Mouse (Mus musculus) lung, postnatal 0 days (tissue): ENCODE data around the gene Acsbg2. TPM values are rescaled to one million over a fixed set of nuclear protein-coding genes. Genes with fewer than 3 reads are reported as not detected.
A peak's percentile ranks its signal among the peaks of the same experiment; 100 is the strongest.

Source experiments
- ATAC-seq: fragments of 200-750 bp; cut with Nextera tagmentation; 2 replicates; pipeline ENCODE4 v1.8.0; 2017; ENCODE audit warnings: moderate library complexity
- DNase-seq: peaks from one replicate; pipeline ENCODE4 v3.0.0-alpha.2; 2016; ENCODE audit warnings: low spot score
- H3K27ac ChIP-seq: fragments of 300-500 bp; sonication (generic); 2 replicates; pipeline ENCODE4 v1.5.1; 2014; ENCODE audit warnings: antibody characterized with exemption, mild to moderate bottlenecking, low read length, mixed read lengths
- H3K27me3 ChIP-seq: fragments of 300-500 bp; sonication (generic); replicated peaks from 2 replicates; pipeline ENCODE4 v1.6.1; 2014; ENCODE audit warnings: low read length, mixed read lengths; ENCODE audit not compliant: insufficient read depth
- H3K36me3 ChIP-seq: fragments of 300-500 bp; sonication (generic); 2 replicates; pipeline ENCODE4 v1.6.1; 2014; ENCODE audit warnings: low read length, mixed read lengths; ENCODE audit not compliant: insufficient read depth
- H3K4me1 ChIP-seq: fragments of 300-500 bp; sonication (generic); 2 replicates; pipeline ENCODE4 v1.6.1; 2014; ENCODE audit warnings: antibody characterized with exemption, low read depth, low read length, mixed read lengths; ENCODE audit not compliant: insufficient read depth
- H3K4me2 ChIP-seq: fragments of 300-500 bp; sonication (generic); replicated peaks from 2 replicates; pipeline ENCODE4 v1.6.1; 2014; ENCODE audit warnings: low read depth, mild to moderate bottlenecking, low read length, moderate library complexity, mixed read lengths
- H3K4me3 ChIP-seq: fragments of 300-500 bp; sonication (generic); 2 replicates; pipeline ENCODE4 v1.5.1; 2014; ENCODE audit warnings: low read depth, low read length
- H3K9ac ChIP-seq: fragments of 300-500 bp; sonication (generic); replicated peaks from 2 replicates; pipeline ENCODE4 v1.6.1; 2014; ENCODE audit warnings: low read depth, mild to moderate bottlenecking
- H3K9me3 ChIP-seq: fragments of 300-500 bp; sonication (generic); 2 replicates; pipeline ENCODE4 v1.6.1; 2016; ENCODE audit warnings: low read length, mixed read lengths
- CTCF ChIP-seq: IDR thresholded peaks from 2 replicates; pipeline ENCODE4 v1.5.1; 2016; ENCODE audit warnings: antibody characterized with exemption, mild to moderate bottlenecking
- EP300 ChIP-seq: IDR thresholded peaks from 2 replicates; pipeline ENCODE4 v1.6.1; 2016; ENCODE audit warnings: antibody characterized with exemption, mild to moderate bottlenecking, control low read depth
- whole genome bisulfite sequencing: fragments of 180-500 bp; shearing (Covaris S2); extraction: QIAGEN DNeasy Blood & Tissue Kit; methylation state at CpG from one replicate; pipeline ENCODE4 v1.1.7; 2014; 5-methylcytosine and 5-hydroxymethylcytosine counted together
- polyA plus RNA-seq: library from polyadenylated mRNA; unstranded; fragments of >200 nt; fragmentation: Nextera tagmentation; extraction: Ambion mirVana; gene quantifications from 2 replicates; pipeline ENCODE4 v1.2.1, GENCODE M21; 2015

Gene Acsbg2
- polyA plus RNA-seq, 1 experiment from 2014 or later, result not detected

DNA sequence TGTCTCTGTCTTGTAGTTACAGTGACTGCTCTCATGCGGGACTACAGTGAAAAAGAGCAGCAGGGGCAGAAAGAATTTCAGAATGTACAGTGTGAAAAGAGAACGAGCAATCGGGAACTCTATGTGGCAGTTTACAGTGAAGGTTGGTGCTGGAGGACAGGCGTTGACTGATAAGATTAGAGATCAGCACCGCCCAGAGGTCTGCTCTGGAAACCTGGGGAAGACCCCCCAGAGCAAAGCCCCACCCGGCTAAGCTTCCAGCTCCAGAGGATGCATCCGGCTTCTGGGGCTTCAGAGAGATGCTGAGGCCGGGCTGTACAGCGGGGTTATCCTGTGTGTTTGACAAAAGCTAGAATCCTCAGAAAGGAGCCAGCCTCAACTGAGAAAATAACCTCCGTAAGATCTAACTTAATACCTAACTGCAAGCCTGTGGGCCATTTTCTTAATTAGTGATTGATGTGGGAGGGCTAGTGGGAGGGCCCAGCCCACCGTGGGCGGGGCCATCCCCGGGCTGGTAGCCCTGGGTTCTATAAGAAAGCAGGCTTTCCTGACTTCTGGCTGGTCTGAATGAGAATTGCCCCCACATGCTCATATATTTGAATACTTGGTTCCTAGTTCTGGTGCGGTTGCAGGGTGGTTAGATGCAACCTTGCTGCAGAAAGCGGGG lies 3.8 kb downstream of the Acsbg2 start:
- no peak for ATAC-seq
- H3K9me3 ChIP-seq, result 0 out of 2 replicates have a peak, but pooled peaks cover 6% of the 10 kb centered on the region
- WGBS, result 60% methylated on average over 15 of the region's 15 CpGs

DNA sequence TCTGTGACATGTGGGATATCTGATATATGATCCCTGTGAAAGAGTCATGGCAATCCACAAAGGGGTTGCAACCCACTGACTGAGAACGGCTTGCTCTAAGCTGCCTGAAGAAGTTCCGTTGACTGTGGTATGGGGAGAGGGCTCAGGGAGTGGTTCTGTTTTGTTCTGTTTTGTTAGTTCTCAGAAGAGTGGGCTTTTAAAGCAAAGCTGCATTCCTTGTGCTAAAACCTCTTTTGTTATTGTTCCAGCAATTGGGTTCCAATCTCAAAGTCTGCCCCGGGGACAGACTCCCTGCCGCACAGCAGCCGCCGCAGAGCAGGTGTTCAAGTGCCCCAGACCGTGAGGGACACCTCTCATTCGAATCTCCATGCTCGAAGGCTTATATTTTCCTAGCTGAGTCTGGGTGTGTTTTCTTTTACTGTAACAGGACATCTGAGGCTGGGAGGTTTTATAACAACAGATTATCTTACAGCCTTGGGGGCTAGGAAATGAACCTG lies 4.7 kb downstream of the Acsbg2 start:
- ATAC-seq, result no peak
- Histone ChIP-seq H3K4me2 (no peak overlapping the region), H3K9me3 (0 out of 2 replicates have a peak, but pooled peaks cover 6% of the 10 kb centered on the region), H3K4me1 (no peaks in the 10 kb centered on the region), H3K9ac (no peak overlapping the region), H3K36me3 (no peaks in the 10 kb centered on the region), H3K27ac (no peak overlapping the region), H3K4me3 (no peak overlapping the region), H3K27me3 (no peaks in the 10 kb centered on the region)
- DNase-seq, result no peak
- no peak for TF ChIP-seq EP300
- TF ChIP-seq CTCF, result no peak
- 81% methylated on average over 9 of the region's 9 CpGs for WGBS

More for the DNA sequence above, 3.8 kb downstream of the Acsbg2 start:
- H3K27me3 ChIP-seq, result no peaks in the 10 kb centered on the region
- TF ChIP-seq EP300 (no peak), CTCF (no peak)
- no peak overlapping the region for H3K9ac ChIP-seq
- no peak overlapping the region for H3K27ac ChIP-seq
- no peak for DNase-seq
- H3K4me2 ChIP-seq, result no peak overlapping the region
- H3K4me3 ChIP-seq, result no peak overlapping the region
- H3K36me3 ChIP-seq, result no peaks in the 10 kb centered on the region
- H3K4me1 ChIP-seq, result no peaks in the 10 kb centered on the region

DNA sequence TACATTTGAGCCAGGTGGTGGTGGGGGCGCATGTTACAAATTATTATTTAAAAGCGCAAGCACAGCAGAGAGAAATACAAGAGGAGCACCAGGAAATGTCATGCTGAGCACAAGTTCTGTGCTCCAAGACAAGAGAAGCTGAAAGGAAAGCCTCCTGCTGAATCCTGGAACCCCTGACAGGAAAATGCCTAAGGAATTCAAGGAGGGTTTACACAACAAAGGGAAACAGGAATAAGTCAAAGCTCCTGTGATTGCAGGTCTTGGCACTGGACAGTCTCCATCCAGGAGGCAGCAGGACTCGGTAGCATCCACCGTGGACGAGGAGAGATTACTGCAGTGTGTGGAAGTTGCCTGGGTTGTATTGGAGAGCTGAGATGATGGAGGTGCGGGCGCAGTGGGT lies 8.2 kb downstream of the Acsbg2 start:
- Histone ChIP-seq H3K4me1 (no peaks in the 10 kb centered on the region), H3K4me3 (no peak overlapping the region), H3K9me3 (0 out of 2 replicates have a peak, but pooled peaks cover 6% of the 10 kb centered on the region), H3K27me3 (no peaks in the 10 kb centered on the region), H3K36me3 (no peaks in the 10 kb centered on the region), H3K9ac (no peak overlapping the region), H3K4me2 (no peak overlapping the region), H3K27ac (no peak overlapping the region)
- 68% methylated on average over 7 of the region's 7 CpGs for WGBS
- TF ChIP-seq CTCF, result no peak
- TF ChIP-seq EP300, result no peak
- DNase-seq (no peak), ATAC-seq (no peak)

DNA sequence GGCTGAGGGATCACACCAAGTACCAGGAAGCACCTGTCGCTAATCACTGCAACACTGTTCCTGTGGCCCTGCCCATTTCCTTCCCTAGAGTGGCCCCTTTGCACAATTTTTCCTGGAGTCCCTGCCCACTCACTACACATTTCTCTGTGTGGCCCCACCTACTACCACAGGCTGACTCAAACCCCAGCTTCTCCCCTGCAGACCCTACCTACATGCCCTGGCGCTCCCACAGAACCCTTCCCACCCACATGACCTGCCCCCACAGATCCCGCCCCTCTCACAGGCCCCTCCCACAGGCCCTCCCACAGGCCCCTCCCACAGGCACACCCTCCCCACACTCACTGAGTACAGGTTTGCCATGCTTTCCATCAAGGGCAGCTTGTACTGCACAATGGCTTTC lies 13.1 kb downstream of the Acsbg2 start:
- H3K9me3 ChIP-seq, result no peaks in the 10 kb centered on the region
- TF ChIP-seq CTCF (no peak), EP300 (no peak)
- 35% methylated on average over 3 of the region's 3 CpGs for WGBS
- peak; percentile 54 for ATAC-seq
- no peak overlapping the region for H3K27ac ChIP-seq
- H3K27me3 ChIP-seq, result no peaks in the 10 kb centered on the region
- H3K4me2 ChIP-seq, result no peak overlapping the region
- peak; percentile 29 for DNase-seq
- no peak overlapping the region for H3K9ac ChIP-seq
- no peaks in the 10 kb centered on the region for H3K4me1 ChIP-seq
- H3K36me3 ChIP-seq, result no peaks in the 10 kb centered on the region
- H3K4me3 ChIP-seq, result no peak overlapping the region

DNA sequence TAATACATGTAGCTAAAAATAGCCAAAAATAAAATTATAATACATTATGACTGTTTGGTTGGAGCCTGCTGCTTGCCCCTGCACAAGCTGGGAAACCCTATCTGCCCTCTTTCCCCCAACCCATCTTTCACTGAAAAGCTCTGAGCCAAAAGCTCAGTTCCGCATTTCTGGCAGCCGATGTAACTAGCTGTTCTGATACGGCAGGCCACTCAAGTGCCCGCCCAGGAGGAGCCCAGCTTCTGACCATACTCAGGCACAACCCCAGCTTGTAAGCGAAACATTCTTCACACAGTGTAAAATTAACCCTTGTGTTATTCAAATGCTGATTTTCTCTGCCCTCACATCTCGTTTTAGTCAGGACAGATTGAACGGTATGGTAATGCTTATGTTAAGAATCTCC lies 15.3 kb downstream of the Acsbg2 start:
- no peak overlapping the region for H3K4me2 ChIP-seq
- peak; percentile 83 for ATAC-seq
- peak; percentile 61 for DNase-seq
- H3K4me1 ChIP-seq, result no peaks in the 10 kb centered on the region
- no peak for TF ChIP-seq EP300
- TF ChIP-seq CTCF, result no peak
- no peak overlapping the region for H3K9ac ChIP-seq
- peak overlapping the region; percentile 54 for H3K27ac ChIP-seq
- H3K36me3 ChIP-seq, result no peaks in the 10 kb centered on the region
- no peaks in the 10 kb centered on the region for H3K9me3 ChIP-seq
- no peaks in the 10 kb centered on the region for H3K27me3 ChIP-seq
- H3K4me3 ChIP-seq, result no peak overlapping the region
- WGBS, result 31% methylated on average over 7 of the region's 7 CpGs

DNA sequence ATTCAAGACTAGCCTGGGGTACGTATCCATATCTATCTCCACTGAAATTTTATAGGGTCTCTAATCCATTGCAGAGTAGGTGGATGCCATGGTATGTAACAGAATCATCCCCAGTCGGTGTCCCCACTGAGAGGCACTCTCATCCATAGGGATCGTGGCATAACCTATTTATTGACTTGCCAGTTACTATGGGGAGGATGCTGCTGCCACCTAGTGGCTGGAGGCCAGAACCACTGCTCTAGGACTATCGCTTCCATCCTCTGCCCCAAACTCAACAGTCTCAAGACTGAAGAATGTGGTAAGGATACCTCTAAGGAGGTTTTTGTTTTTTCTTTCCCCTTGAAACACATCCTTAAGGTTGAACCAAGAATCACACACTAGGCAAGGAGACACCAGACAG lies 16.0 kb downstream of the Acsbg2 start:
- H3K9me3 ChIP-seq, result no peaks in the 10 kb centered on the region
- no peak overlapping the region for H3K4me2 ChIP-seq
- H3K4me3 ChIP-seq, result no peak overlapping the region
- no peaks in the 10 kb centered on the region for H3K27me3 ChIP-seq
- no peak overlapping the region for H3K9ac ChIP-seq
- ATAC-seq, result peak; percentile 53
- H3K36me3 ChIP-seq, result no peaks in the 10 kb centered on the region
- no peak overlapping the region; the same call in 1 of the 2 replicates for H3K27ac ChIP-seq
- H3K4me1 ChIP-seq, result no peaks in the 10 kb centered on the region
- WGBS, result 48% methylated on average over 4 of the region's 4 CpGs
- peak; percentile 81 for DNase-seq
- no peak for TF ChIP-seq EP300
- peak; percentile 92 for TF ChIP-seq CTCF
